Mouse (Mus musculus) Muller cell, postnatal 12 days (primary cell): ENCODE measurements at regions not wholly inside any gene's neighbourhood (a gene's known extent, or its start where the extent isn't known, plus 50 kb on each side); places are given as distances from the start of the nearest gene placed in this dataset.
A peak's percentile ranks its signal among the peaks of the same experiment; 100 is the strongest.

Source experiments
- DNase-seq: peaks from one replicate; pipeline ENCODE4 v3.0.0-alpha.2; 2015; ENCODE audit errors: inconsistent ontology term

- DNase-seq = peak; percentile 79
Measured at GRCm38 (mm10) chr13:112001155-112002025, 192.6 kb upstream of the Map3k1 start.

GRCm38 (mm10) chr13:112002661-112003347 lies 194.0 kb upstream of the Map3k1 start:
- DNase-seq = no peak

DNA sequence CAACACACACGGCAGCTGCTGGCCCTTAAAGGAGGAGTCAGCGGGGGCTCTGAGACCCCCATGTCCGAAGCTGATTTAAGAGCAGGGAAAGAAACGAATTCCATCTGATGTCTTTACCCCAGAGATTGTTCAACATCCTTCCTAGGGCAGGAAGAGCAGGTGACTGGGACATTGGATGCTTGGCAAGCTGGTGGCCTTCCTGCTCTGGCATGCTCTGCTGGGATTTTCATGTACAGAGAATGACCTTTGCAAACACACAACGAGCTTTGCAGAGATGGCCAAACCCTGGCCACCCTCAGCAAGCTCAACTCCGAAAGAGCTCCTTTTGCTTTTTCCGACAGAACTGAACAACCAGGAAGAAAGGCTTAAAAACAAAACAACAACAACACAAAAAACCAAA lies 194.7 kb upstream of the Map3k1 start:
- no peak for DNase-seq

DNA sequence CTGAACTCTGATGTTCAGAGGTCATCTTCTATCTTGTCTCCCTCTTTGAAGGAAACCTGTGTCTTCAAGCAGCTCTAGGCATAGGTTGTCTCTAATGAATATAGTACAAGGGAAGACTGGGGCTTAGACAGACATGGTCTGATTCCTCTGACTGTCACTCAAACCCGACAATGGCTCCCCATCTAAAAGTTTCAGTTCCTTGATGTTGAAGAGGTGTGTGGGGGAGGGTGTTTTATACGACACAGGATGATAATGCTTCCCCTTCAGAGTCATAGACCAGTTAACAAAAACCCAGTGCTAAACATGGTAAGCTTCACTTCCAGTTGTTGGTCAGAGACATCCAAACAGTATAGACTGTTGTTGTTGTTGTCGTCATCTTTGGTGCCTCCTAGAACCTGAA lies 195.3 kb upstream of the Map3k1 start:
- DNase-seq = no peak

GRCm38 (mm10) chr13:112005421-112005820 lies 196.6 kb upstream of the Map3k1 start:
- no peak for DNase-seq

- DNase-seq = no peak
Measured at GRCm38 (mm10) chr13:112008806-112009205, 200.0 kb upstream of the Map3k1 start.

GRCm38 (mm10) chr13:112009288-112009687 lies 200.5 kb upstream of the Map3k1 start:
- DNase-seq = no peak

DNA sequence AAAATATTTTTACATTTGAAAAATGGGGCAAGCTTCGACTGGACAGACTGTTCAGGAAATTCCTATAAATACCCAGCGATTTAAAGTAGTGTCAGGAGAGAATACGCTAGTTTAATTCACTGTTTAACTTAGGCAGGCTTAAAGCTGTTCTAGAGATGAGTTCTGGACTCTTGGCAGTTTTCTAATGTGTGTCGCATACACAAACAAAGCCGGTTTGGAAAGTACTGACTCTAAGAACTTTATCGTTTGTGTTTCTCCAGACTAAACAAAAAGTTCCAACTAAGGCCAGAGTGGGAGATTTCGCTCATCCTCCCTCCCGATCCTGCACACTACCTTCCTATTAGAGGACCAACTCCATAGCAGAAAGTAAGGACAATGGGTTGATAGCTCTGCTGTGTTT lies 201.7 kb upstream of the Map3k1 start:
- no peak for DNase-seq

DNA sequence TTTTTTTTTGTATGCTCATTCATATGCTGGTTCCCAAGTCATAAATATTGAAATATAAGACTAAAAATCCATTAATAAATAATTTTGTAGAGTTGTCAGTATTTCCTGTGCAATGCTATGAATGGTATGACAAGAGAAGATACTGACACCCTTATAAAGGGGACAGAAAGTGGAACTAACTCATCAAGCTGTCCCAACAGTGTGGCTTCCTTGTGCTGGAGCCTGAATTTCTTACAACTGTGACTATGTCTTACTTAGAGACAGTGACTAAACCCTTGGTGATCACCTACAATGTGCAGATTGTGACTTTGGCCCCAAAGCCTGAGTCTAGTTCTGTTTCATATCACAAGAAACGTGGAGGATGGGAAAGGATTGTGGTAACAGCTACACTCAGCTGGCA lies 203.8 kb upstream of the Map3k1 start:
- DNase-seq = no peak

DNA sequence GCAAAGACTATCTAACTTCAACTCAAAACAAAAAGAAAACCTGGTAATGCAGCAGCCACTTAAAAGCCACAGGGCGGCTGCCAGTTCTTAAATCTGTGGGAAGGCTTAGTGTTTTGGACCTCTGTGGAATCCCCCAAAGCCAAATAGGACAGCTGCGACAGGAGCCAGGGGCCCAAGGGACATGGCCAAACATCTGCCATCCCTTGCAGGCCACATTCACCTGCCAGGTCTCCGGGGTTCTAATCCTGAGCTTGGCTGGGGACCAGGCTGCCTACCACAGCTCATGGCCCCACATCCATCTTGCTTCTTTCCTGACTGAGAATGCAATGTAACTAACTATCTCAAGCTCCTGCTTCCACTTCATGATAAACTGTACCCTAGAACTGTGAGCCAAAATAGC lies 206.3 kb upstream of the Map3k1 start:
- DNase-seq = no peak

DNA sequence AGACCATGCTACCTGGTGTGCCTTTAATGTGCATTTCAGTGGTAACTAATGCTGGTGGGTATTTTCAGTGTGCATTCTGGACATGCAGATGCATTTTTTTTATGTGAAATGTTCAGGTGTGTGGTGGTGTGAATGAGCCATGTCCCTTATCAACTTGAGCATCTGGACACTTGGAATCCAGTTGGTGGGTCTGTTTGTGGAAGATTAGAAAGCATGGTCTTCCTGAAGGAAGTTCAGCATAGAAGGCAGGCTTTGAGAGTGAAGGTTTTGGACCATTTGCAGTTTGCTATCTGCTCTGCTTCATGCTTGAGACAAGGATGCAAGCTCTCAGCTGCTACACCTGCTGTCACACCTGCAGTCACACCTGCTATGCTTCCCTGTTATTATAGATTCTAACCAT lies 207.5 kb upstream of the Map3k1 start:
- no peak for DNase-seq

GRCm38 (mm10) chr13:112018497-112019281 lies 209.9 kb upstream of the Map3k1 start:
- DNase-seq = peak; percentile 60

DNA sequence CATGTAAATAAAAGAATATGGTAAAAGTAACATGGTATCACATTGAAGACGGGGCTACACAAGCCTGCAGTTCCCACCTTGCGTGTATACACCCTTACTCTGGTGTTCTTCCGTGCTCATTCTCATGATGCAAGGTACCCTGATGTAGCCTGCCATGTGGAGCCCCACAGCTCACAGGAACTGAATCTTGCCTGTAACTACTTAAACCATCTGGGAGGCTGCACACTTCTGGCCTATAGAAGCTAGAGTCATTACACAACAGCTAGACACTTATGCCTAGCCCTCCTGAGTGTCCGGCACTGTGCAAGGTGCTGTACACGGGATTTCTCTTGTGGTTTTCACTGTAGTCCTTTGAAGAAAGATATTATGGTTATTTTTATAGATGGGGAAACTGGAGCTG lies 210.8 kb upstream of the Map3k1 start:
- DNase-seq = no peak

GRCm38 (mm10) chr13:112023171-112023570 lies 214.4 kb upstream of the Map3k1 start:
- DNase-seq = no peak

GRCm38 (mm10) chr13:112024667-112025585 lies 216.1 kb upstream of the Map3k1 start:
- DNase-seq = no peak

GRCm38 (mm10) chr13:112025586-112025950 lies 216.8 kb upstream of the Map3k1 start:
- no peak for DNase-seq

DNA sequence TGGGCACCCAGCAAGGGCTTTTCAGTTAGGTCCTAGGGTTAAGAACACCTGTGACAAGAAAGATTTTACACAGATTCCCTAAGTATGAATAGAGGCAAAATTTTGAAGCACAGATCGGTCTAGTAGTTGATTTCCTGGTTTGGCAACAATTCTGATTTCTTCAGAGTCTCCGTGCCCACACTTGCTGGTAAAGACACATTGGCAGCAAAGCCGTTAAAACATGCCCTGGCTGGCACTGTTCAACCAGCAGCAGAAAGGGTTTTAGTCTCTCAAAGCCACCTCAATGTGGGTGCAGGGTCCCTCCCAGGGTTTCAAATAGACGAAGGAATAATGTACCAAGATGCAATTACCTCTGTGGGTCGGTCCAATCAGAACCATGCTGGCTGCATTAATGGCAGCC lies 218.9 kb upstream of the Map3k1 start:
- DNase-seq = no peak

DNA sequence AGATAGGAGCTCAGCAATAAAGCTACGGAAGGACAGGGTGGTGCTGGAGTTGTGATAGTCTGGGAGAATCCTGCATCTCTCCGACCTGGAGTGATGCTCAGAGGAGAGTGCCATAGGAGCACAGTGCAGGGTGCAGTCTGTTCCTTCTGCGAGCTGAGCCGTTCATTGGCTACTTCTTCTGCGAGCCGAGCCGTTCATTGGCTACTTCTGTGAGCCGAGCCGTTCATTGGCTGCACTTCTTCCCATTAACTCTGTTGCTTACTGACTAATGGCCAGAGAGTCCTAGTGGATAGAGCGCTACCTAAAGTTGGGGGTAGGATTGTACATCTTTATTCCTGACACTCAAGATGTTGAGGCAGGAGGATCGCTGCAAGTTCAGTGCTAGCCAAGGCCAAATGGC lies 222.3 kb upstream of the Map3k1 start:
- DNase-seq = no peak

DNA sequence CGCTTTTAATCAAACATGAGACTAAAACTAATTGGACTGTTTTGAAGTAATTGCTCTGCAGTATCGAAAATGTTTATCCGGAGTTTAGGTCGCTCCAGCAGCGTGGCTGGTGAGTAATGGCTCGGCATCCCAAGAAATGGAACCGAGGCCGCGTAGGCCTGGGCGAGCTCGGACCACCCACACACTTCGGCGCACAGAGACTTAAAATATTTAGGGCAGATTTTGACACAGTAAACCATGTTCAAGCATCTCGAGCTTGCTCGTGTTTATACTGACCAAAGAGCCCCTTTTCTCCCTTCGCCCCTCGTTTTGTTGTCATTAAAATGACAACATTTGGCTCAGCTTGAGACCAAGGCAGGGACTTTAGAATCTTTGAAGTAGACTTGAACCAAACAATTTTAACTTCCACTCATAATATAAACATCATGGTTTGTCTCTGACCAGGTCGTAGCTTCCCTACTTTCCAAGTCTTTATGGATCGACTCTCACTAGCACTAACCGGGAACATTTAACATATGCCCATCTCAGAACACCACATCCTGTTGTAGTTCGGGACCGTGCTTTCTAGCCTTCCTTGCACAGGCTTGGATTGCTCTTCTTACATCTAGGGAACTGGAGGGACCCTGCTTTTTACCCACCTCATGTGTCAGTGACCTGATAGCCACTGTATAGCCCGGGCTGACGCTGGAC lies 223.0 kb upstream of the Map3k1 start:
- DNase-seq = peak; percentile 64

- peak; percentile 14 for DNase-seq
Measured at GRCm38 (mm10) chr13:112037731-112038380, 229.1 kb upstream of the Map3k1 start.
